Mouse (Mus musculus) brain, embryonic 18.5 days (tissue): ENCODE results near the gene Ehd4.

Experiments
- DNase-seq: peaks from one replicate; pipeline ENCODE4 v3.0.0-alpha.2; 2012; ENCODE audit warnings: low read depth, low spot score

The Ehd4 gene

GRCm38 (mm10) chr2:120111172-120111571, 43.2 kb downstream of the Ehd4 start:
- no peak for DNase-seq

GRCm38 (mm10) chr2:120108077-120108476, 46.3 kb downstream of the Ehd4 start:
- DNase-seq: no peak

GRCm38 (mm10) chr2:120107446-120107845, 47.0 kb downstream of the Ehd4 start:
- no peak for DNase-seq

- DNase-seq: no peak
Measured at GRCm38 (mm10) chr2:120106397-120106973, 47.9 kb downstream of the Ehd4 start.

GRCm38 (mm10) chr2:120105861-120106260, 48.5 kb downstream of the Ehd4 start:
- DNase-seq: no peak

- DNase-seq: no peak
Measured at GRCm38 (mm10) chr2:120102881-120103280, 51.5 kb downstream of the Ehd4 start.

GRCm38 (mm10) chr2:120102450-120102849, 52.0 kb downstream of the Ehd4 start:
- DNase-seq: no peak

GRCm38 (mm10) chr2:120101961-120102360, 52.4 kb downstream of the Ehd4 start:
- no peak for DNase-seq

- no peak for DNase-seq
Measured at GRCm38 (mm10) chr2:120099886-120100285, 54.5 kb downstream of the Ehd4 start.

- no peak for DNase-seq
Measured at GRCm38 (mm10) chr2:120099263-120099662, 55.1 kb downstream of the Ehd4 start.

- DNase-seq: no peak
Measured at GRCm38 (mm10) chr2:120098781-120099202, 55.6 kb downstream of the Ehd4 start.

- DNase-seq: no peak
Measured at GRCm38 (mm10) chr2:120097868-120098267, 56.5 kb downstream of the Ehd4 start.

- DNase-seq: no peak
Measured at GRCm38 (mm10) chr2:120096711-120097110, 57.7 kb downstream of the Ehd4 start.

- no peak for DNase-seq
Measured at GRCm38 (mm10) chr2:120096191-120096590, 58.2 kb downstream of the Ehd4 start.

- DNase-seq: no peak
Measured at GRCm38 (mm10) chr2:120095171-120095570, 59.2 kb downstream of the Ehd4 start.

- no peak for DNase-seq
Measured at GRCm38 (mm10) chr2:120093671-120094430, 60.6 kb downstream of the Ehd4 start.

GRCm38 (mm10) chr2:120090979-120091378, 63.4 kb downstream of the Ehd4 start:
- DNase-seq: no peak

GRCm38 (mm10) chr2:120087897-120088296, 66.5 kb downstream of the Ehd4 start:
- no peak for DNase-seq

- DNase-seq: no peak
Measured at GRCm38 (mm10) chr2:120087391-120087790, 67.0 kb downstream of the Ehd4 start.

- no peak for DNase-seq
Measured at GRCm38 (mm10) chr2:120086038-120086437, 68.4 kb downstream of the Ehd4 start.

- DNase-seq: no peak
Measured at GRCm38 (mm10) chr2:120084593-120085361, 69.6 kb downstream of the Ehd4 start.

GRCm38 (mm10) chr2:120082416-120082815, 72.0 kb downstream of the Ehd4 start:
- no peak for DNase-seq
